Mouse (Mus musculus): Measurements from ENCODE around the gene Hist1h4c.

The Hist1h4c gene

DNA sequence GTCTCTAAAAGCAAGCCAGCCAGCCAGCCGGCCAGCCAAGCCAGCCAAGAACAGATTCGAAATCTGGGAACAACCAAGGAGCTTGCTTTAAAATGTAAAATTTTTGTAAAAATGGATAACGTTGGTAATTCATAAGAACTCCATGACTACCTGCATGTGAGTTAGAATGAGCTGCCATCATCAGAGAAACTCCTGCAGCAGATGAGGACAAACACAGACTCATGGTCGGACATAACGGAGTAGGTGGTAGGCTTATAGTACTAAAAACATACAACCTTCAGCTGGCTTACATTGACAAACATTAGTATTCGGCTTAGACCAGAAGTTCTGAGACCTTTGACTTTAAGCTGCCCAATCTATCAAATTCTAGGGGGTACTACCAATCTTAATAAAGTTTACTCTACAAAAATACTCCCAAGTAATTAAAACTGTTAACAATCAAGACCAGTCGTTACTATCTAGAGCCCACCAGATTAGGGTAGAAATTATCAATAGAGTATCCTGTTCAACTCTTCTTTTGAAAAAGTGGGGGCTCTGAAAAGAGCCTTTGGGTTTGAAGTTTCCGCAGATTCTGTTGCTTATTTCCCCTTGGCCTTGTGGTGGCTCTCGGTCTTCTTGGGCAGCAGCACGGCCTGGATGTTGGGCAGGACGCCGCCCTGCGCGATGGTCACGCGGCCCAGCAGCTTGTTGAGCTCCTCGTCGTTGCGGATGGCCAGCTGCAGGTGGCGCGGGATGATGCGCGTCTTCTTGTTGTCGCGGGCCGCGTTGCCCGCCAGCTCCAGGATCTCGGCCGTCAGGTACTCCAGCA is 15.1 kb downstream of the Hist1h4c start:
- in situ Hi-C loops (cut with MboI; ENCODE audit: unreplicated experiment in 2 of 2): loop anchor here (5.0 to 10.0 kb wide), 3 partner anchors 51 to 1858 kb away; partner anchors contain the start of gene Hist1h1c (in 1 of the 2)

DNA sequence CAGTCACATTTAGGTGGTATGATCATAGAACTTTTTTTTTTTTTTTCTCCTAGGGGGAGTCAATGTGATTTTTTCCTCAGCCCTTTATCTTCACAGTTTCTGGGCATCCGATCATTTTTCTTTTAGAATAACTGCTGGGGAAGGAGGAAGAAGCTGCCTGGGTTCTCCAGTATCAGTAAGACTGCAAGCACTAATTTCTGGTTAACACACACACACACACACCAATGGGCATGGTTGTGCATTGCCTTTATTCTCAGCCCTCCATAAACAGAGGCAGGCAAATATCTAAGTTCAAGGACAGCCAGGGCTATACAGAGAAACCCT is 15.7 kb downstream of the Hist1h4c start:
- in situ Hi-C loops (cut with MboI; ENCODE audit: unreplicated experiment in 2 of 2): loop anchor here (5.0 to 10.0 kb wide), 3 partner anchors 50 to 1858 kb away; partner anchors contain the start of gene Hist1h1c (in 1 of the 2)

DNA sequence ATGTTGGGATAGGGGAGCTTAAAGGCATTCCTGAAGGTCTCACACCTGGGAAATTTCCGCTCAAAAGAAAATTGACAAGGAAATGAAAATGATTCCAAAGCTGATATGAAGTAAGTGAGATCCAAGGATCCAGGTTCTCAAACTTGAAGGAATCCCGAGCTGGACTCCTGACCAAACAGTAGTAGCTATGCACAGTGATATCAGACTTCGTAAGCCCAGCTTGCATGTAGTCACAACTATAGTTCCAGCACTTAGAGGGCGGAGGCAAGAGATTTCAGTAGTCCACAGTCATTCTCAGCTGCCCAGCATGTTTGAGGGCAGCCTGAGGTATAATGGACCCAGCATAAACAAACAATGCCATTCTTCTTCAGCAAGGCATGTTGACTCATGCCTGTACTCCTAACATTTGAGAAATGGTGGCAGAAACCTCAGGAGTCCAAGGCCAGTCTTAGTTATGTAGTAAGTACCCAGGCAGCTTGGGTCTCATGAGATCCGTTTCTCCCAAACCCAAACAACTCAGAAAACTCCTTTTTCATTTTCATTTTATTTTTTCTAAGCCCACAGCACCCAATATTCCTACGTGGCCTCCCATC is 16.2 kb downstream of the Hist1h4c start:
- in situ Hi-C loops (cut with MboI; ENCODE audit: unreplicated experiment in 2 of 2): loop anchor here (5.0 to 10.0 kb wide), 3 partner anchors 50 to 1857 kb away; partner anchors contain the start of gene Hist1h1c (in 1 of the 2)

DNA sequence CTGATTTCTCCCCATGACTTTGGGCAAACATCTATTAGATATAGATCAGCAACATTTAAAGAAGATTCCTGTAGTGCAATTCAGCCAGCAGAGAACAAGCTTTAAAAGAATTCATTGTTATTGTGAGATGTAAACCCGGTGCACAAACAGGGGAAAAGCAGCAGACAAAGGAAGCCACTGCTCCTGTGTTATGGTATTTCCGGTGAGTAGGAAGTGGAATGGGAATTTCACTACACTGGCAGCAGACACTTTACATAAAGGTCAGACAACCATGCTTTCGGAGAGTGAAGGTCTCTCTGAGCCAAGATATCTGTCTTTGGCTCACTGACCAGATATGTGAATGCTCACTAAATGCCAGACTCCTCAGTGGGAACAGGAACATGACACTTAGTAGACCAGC is 35.7 kb downstream of the Hist1h4c start:
- in situ Hi-C loops (cut with MboI; ENCODE audit: unreplicated experiment in 2 of 2): no loop called here

DNA sequence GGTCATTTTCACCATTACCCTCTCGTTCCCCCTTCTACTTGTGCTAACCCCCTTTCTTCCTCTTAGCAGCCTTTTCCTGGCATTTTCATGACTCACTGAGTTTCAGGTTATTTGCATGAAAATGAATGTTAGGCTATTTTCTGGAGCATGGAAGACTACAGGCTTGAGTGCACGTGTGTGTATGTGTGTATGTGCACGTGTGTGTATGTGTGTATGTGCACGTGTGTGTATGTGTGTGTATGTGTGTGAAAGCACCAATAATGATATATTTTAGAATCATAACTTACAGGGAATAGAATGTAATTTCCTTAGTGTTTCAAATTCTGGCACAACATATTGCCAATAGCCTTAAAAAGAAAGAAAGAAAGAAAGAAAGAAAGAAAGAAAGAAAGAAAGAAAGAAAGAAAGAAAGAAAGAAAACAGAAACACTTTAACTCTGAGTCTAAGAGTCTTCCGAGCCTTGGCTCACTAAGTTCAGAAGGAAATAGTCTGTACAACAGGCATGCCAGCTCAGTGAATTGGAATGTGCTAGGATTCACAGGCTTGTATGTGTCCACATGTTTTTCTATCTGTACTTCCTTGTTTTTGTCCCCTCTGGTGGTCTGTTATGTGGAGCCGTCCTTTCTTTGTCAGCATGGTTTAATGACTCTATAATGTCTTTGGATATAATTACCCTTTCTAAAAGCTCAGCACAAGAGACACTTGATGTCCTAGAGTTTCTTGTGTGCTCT is 38.5 kb downstream of the Hist1h4c start:
- in situ Hi-C loops (cut with MboI; ENCODE audit: unreplicated experiment in 2 of 2): no loop called here
